Mouse (Mus musculus): ENCODE measurements at regions not wholly inside any gene's neighbourhood (a gene's known extent, or its start where the extent isn't known, plus 50 kb on each side); places are given as distances from the start of the nearest gene placed in this dataset.
"Not testable (repeated sequence)": the region's sequence is repeated elsewhere in the genome, so short reads cannot be mapped to it uniquely, and the experiment has no call there.

DNA sequence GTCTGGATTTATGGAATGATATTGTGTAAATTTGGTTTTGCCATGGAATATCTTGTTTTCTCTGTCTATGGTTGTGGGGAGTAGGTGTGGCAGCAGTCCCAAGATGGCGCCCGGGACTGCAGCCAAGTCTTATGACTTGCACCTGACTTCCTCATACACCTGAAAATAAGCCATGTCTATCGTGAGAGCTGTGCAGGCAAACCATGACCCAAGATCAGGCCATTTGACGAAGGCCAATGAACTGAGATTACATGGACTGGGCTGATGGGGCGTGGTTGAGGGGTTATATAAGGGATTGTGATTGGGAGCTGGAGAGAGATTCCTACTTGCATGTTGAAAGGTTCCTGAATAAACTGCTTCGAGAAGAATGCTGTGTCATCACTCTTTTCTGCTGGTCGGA is 139.5 kb downstream of the Slc6a15 start:
- ATAC-seq (replicated peaks; ENCODE audit: extremely low read depth, insufficient read depth, low FRiP score); H3K27me3 ChIP-seq (ENCODE audit: control insufficient read depth, insufficient read depth, low read length); H3K4me3 ChIP-seq (ENCODE audit: low read length); H3K36me3 ChIP-seq (ENCODE audit: control insufficient read depth, insufficient read depth); H3K9ac ChIP-seq (ENCODE audit: low read length); H3K4me2 ChIP-seq (ENCODE audit: low read depth, low read length); H3K9me3 ChIP-seq (replicated peaks; ENCODE audit: control insufficient read depth, low read length); H3K4me1 ChIP-seq (ENCODE audit: control insufficient read depth, insufficient read depth, low read length); H3K27ac ChIP-seq (ENCODE audit: low read length): not testable (repeated sequence)
- WGBS, result 83% methylated on average over 7 of the region's 7 CpGs

DNA sequence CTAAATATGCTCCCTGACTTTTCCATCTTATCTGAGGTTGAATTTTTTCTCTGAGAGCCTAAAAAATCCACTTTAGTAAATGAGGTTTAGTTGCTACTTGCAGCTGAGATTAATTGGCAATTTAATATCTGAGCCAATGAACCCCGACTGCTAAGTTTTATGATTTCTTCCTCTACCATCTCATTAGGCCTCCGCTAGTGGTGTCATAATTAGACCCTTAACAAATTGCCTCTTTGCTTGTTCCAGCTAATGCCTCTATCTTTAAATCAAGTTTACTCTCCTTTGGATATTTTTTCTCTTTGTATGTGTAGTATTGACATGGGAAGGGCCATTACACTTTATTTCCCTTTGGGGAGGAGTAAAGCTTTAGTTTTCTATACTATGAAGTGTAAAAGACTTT is 176.9 kb downstream of the Slc6a15 start:
- no peak for ATAC-seq (replicated peaks; ENCODE audit: extremely low read depth, insufficient read depth, low FRiP score)
- no peaks in the 10 kb centered on the region for H3K9me3 ChIP-seq (replicated peaks; ENCODE audit: control insufficient read depth, low read length)
- H3K27me3 ChIP-seq (ENCODE audit: control insufficient read depth, insufficient read depth, low read length), result no peaks in the 10 kb centered on the region
- no peaks in the 10 kb centered on the region for H3K36me3 ChIP-seq (ENCODE audit: control insufficient read depth, insufficient read depth)
- no peak overlapping the region for H3K27ac ChIP-seq (ENCODE audit: low read length)
- no peak overlapping the region for H3K4me2 ChIP-seq (ENCODE audit: low read depth, low read length)
- H3K4me3 ChIP-seq (ENCODE audit: low read length), result no peak overlapping the region
- H3K4me1 ChIP-seq (ENCODE audit: control insufficient read depth, insufficient read depth, low read length), result no peaks in the 10 kb centered on the region
- WGBS, result 87% methylated on average over 2 of the region's 2 CpGs
- no peak overlapping the region for H3K9ac ChIP-seq (ENCODE audit: low read length)

DNA sequence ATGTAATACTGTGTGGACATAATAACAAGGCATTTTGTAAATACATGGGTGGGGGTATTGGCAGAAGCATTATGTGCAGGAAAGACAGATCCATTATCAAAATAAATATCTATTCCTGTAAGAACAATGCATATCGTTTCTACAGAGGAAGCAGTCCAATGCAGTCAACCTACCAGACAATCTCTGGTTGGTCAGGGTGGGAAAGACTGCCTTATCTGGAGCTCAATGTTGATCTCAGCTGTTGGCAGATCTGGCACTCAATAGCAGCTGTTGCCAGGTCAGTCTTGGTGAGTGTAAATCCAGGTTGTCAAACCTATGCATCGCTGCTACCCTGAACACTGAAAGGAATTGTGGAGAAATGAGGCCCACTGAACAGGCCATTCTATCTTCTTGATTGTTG is 181.9 kb downstream of the Slc6a15 start:
- no peaks in the 10 kb centered on the region for H3K36me3 ChIP-seq (ENCODE audit: control insufficient read depth, insufficient read depth)
- 59% methylated on average over 2 of the region's 2 CpGs for WGBS

DNA sequence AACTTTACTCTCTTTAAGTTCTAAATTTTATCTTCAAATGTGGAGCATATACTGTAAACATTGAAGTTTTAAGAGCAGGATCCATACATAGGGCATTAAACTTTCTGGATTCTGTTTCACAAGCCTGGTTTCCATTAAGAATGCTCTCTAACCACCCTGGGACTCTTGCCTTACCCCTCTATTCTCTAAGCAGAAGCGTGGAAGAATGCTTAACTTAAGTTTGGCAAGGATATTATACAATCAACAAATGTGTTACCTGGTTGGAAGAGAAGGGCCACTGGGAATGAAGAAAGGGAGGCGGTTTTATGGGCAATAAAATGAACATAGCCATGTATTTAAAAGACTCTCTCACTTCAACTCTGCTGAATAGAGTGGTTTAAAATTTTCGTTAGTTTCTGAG is 217.5 kb downstream of the Slc6a15 start:
- peaks cover 5% of the 10 kb centered on the region; the same call in 1 of the 2 replicates for H3K9me3 ChIP-seq (replicated peaks; ENCODE audit: control insufficient read depth, low read length)
- H3K27me3 ChIP-seq (ENCODE audit: control insufficient read depth, insufficient read depth, low read length), result no peaks in the 10 kb centered on the region
- H3K4me1 ChIP-seq (ENCODE audit: control insufficient read depth, insufficient read depth, low read length), result no peaks in the 10 kb centered on the region
- no peak overlapping the region for H3K4me3 ChIP-seq (ENCODE audit: low read length)
- H3K27ac ChIP-seq (ENCODE audit: low read length), result no peak overlapping the region
- no peak for ATAC-seq (replicated peaks; ENCODE audit: extremely low read depth, insufficient read depth, low FRiP score)
- H3K36me3 ChIP-seq (ENCODE audit: control insufficient read depth, insufficient read depth), result no peaks in the 10 kb centered on the region
- WGBS, result 60% methylated on average over 3 of the region's 3 CpGs
- no peak overlapping the region for H3K9ac ChIP-seq (ENCODE audit: low read length)
- H3K4me2 ChIP-seq (ENCODE audit: low read depth, low read length), result no peak overlapping the region

More for the DNA sequence above, 181.9 kb downstream of the Slc6a15 start:
- Histone ChIP-seq H3K4me1 (ENCODE audit: control insufficient read depth, insufficient read depth, low read length) (no peaks in the 10 kb centered on the region), H3K4me2 (ENCODE audit: low read depth, low read length) (no peak overlapping the region), H3K4me3 (ENCODE audit: low read length) (no peak overlapping the region), H3K9ac (ENCODE audit: low read length) (no peak overlapping the region), H3K27me3 (ENCODE audit: control insufficient read depth, insufficient read depth, low read length) (no peaks in the 10 kb centered on the region), H3K27ac (ENCODE audit: low read length) (no peak overlapping the region), H3K9me3 (replicated peaks; ENCODE audit: control insufficient read depth, low read length) (no peaks in the 10 kb centered on the region)
- ATAC-seq (replicated peaks; ENCODE audit: extremely low read depth, insufficient read depth, low FRiP score), result no peak

DNA sequence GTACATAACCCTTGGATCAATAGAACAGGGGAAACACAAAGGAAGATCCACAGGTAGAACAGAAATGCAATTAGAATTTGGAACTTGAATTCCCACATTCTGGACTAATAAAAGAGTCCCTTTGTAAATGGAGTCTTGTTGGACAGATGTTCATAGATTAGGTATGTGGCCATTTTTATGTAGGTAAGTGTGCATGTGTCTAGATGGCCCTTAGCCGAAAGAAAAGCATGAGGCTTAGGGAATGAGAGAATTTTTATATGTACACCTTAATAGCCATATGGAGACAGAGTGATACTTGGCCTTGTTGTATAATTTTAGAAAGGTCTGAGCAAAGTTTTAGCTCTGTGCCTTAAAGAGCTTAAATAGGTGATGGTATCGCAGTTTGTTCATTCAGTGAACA is 217.9 kb downstream of the Slc6a15 start:
- WGBS, result 82% methylated on average over 2 of the region's 2 CpGs
- Histone ChIP-seq H3K36me3 (ENCODE audit: control insufficient read depth, insufficient read depth) (no peaks in the 10 kb centered on the region), H3K9me3 (replicated peaks; ENCODE audit: control insufficient read depth, low read length) (peaks cover 5% of the 10 kb centered on the region; the same call in 1 of the 2 replicates), H3K9ac (ENCODE audit: low read length) (no peak overlapping the region), H3K4me2 (ENCODE audit: low read depth, low read length) (no peak overlapping the region), H3K27me3 (ENCODE audit: control insufficient read depth, insufficient read depth, low read length) (no peaks in the 10 kb centered on the region), H3K4me1 (ENCODE audit: control insufficient read depth, insufficient read depth, low read length) (no peaks in the 10 kb centered on the region), H3K27ac (ENCODE audit: low read length) (no peak overlapping the region), H3K4me3 (ENCODE audit: low read length) (no peak overlapping the region)
- ATAC-seq (replicated peaks; ENCODE audit: extremely low read depth, insufficient read depth, low FRiP score), result no peak

DNA sequence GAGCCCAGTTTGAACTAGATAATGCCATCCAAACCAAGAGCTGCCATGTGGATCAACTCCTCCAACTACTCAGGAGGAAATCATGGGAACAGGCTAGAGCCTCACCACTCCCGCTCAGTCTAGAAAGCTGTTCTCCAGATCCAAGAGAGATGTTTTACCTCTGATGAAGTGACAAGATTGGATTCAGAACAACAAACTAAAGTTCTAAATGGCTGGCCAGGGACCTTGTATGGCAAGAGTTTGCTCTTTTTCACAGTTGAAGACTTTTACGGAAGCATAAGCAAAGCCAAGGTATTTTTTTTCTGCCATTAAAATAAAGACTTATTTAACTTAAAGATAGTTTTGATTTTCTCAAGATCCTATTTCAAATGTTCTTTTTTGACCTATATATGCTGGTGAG is 224.4 kb downstream of the Slc6a15 start:
- WGBS, result 82% methylated on average over 2 of the region's 2 CpGs
- Histone ChIP-seq H3K27ac (ENCODE audit: low read length) (no peak overlapping the region), H3K36me3 (ENCODE audit: control insufficient read depth, insufficient read depth) (no peaks in the 10 kb centered on the region), H3K4me3 (ENCODE audit: low read length) (no peak overlapping the region), H3K9me3 (replicated peaks; ENCODE audit: control insufficient read depth, low read length) (no peaks in the 10 kb centered on the region), H3K27me3 (ENCODE audit: control insufficient read depth, insufficient read depth, low read length) (no peaks in the 10 kb centered on the region), H3K9ac (ENCODE audit: low read length) (no peak overlapping the region), H3K4me2 (ENCODE audit: low read depth, low read length) (no peak overlapping the region), H3K4me1 (ENCODE audit: control insufficient read depth, insufficient read depth, low read length) (no peaks in the 10 kb centered on the region)
- ATAC-seq (replicated peaks; ENCODE audit: extremely low read depth, insufficient read depth, low FRiP score), result no peak

DNA sequence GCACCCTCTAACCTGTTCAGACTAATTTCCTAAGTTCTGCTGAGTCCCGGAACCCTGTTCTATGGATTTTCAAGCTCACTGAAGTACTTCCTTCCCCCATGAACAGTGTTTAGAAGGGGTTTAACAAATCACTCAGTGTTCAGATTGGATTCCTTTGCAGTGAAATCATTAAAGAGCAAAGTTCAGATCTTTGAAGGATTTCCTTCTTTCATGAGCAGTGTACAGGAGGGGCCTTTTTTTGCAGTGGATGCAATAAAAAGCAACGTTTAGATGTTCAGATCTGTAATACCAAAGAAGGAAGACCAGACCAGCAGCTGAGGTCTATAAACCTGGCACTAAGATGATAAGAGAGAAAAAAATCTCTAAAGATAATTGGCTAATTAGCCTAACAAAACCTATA is 273.6 kb downstream of the Slc6a15 start:
- Histone ChIP-seq H3K9ac (ENCODE audit: low read length) (no peak overlapping the region), H3K27ac (ENCODE audit: low read length) (no peak overlapping the region), H3K4me1 (ENCODE audit: control insufficient read depth, insufficient read depth, low read length) (no peaks in the 10 kb centered on the region), H3K27me3 (ENCODE audit: control insufficient read depth, insufficient read depth, low read length) (no peaks in the 10 kb centered on the region), H3K9me3 (replicated peaks; ENCODE audit: control insufficient read depth, low read length) (no peaks in the 10 kb centered on the region), H3K36me3 (ENCODE audit: control insufficient read depth, insufficient read depth) (no peaks in the 10 kb centered on the region), H3K4me3 (ENCODE audit: low read length) (no peak overlapping the region), H3K4me2 (ENCODE audit: low read depth, low read length) (no peak overlapping the region)
- WGBS, result 73% methylated on average over 2 of the region's 2 CpGs
- ATAC-seq (replicated peaks; ENCODE audit: extremely low read depth, insufficient read depth, low FRiP score), result no peak

DNA sequence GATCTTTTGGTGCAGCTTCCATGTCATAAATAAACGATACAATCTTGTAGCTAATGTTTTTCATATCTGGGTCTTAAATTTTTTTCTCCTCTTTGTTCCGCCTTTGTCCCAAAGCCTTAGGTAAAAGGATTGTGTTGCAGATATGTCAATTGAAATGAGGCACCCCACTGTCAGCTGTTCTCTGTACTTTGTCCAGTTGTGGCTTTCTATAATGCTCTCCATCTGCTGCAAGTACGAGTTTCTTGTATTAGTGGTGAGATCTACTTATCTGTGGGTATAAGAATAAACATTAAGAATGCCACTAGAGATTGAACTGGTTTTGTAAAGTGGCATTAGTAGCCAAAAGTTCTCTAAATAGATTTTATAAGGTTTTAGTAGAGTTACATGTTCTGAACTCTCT is 282.3 kb downstream of the Slc6a15 start:
- Histone ChIP-seq H3K4me3 (ENCODE audit: low read length) (no peak overlapping the region), H3K4me2 (ENCODE audit: low read depth, low read length) (no peak overlapping the region), H3K4me1 (ENCODE audit: control insufficient read depth, insufficient read depth, low read length) (no peaks in the 10 kb centered on the region), H3K27me3 (ENCODE audit: control insufficient read depth, insufficient read depth, low read length) (no peaks in the 10 kb centered on the region), H3K9me3 (replicated peaks; ENCODE audit: control insufficient read depth, low read length) (no peaks in the 10 kb centered on the region), H3K36me3 (ENCODE audit: control insufficient read depth, insufficient read depth) (no peaks in the 10 kb centered on the region), H3K9ac (ENCODE audit: low read length) (no peak overlapping the region), H3K27ac (ENCODE audit: low read length) (no peak overlapping the region)
- 67% methylated on average over 3 of the region's 3 CpGs for WGBS
- ATAC-seq (replicated peaks; ENCODE audit: extremely low read depth, insufficient read depth, low FRiP score), result no peak

DNA sequence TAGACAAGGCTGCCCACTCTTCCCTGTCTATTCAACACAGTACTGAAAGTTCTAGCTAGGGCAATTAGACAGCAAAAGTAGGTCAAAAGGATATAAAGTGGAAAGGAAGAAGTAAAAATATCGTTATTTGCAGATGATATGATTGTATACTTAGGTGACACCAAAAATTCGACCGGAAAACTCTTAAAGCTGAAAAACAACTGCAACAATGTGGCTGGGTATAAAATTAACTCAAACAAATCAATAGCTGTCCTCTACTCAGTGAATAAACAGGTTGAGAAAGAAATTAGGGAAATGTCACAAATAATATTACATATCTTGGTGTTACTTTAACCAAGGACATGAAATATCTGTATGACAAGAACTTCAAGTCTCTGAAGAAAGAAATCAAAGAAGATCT is 305.5 kb downstream of the Slc6a15 start:
- no peak overlapping the region for H3K4me3 ChIP-seq (ENCODE audit: low read length)
- no peaks in the 10 kb centered on the region for H3K36me3 ChIP-seq (ENCODE audit: control insufficient read depth, insufficient read depth)
- H3K27me3 ChIP-seq (ENCODE audit: control insufficient read depth, insufficient read depth, low read length), result no peaks in the 10 kb centered on the region
- WGBS, result 67% methylated on average over 3 of the region's 3 CpGs
- no peak for ATAC-seq (replicated peaks; ENCODE audit: extremely low read depth, insufficient read depth, low FRiP score)
- no peak overlapping the region for H3K9ac ChIP-seq (ENCODE audit: low read length)
- H3K9me3 ChIP-seq (replicated peaks; ENCODE audit: control insufficient read depth, low read length), result no peaks in the 10 kb centered on the region
- no peak overlapping the region for H3K27ac ChIP-seq (ENCODE audit: low read length)
- H3K4me2 ChIP-seq (ENCODE audit: low read depth, low read length), result no peak overlapping the region
- H3K4me1 ChIP-seq (ENCODE audit: control insufficient read depth, insufficient read depth, low read length), result no peaks in the 10 kb centered on the region

DNA sequence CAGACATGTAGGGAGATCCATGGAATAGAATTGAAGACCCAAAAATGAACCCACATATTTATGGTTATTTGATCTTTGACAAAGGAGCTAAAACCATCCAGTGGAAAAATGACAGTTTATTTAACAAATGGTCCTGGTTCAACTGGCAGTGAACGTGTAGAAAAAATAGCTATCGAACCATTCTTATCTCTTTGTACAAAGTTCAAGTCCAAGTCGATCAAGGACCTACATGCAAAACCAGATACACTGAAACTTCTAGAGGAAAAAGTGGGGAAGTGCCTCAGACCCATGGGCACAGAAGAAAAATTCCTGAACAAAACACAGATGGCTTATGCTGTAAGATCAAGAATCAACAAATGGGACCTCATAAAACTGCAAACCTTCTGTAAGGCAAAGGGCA is 306.2 kb downstream of the Slc6a15 start:
- Histone ChIP-seq H3K27ac (ENCODE audit: low read length) (no peak overlapping the region), H3K4me2 (ENCODE audit: low read depth, low read length) (no peak overlapping the region), H3K27me3 (ENCODE audit: control insufficient read depth, insufficient read depth, low read length) (no peaks in the 10 kb centered on the region), H3K9me3 (replicated peaks; ENCODE audit: control insufficient read depth, low read length) (no peaks in the 10 kb centered on the region), H3K4me3 (ENCODE audit: low read length) (no peak overlapping the region), H3K4me1 (ENCODE audit: control insufficient read depth, insufficient read depth, low read length) (no peaks in the 10 kb centered on the region), H3K36me3 (ENCODE audit: control insufficient read depth, insufficient read depth) (no peaks in the 10 kb centered on the region), H3K9ac (ENCODE audit: low read length) (no peak overlapping the region)
- 72% methylated on average over 3 of the region's 3 CpGs for WGBS
- ATAC-seq (replicated peaks; ENCODE audit: extremely low read depth, insufficient read depth, low FRiP score), result no peak
